Mouse (Mus musculus) heart, adult 18-20 months (tissue): ENCODE data around the gene Gm7138. TPM values are rescaled to one million over a fixed set of nuclear protein-coding genes. Genes with fewer than 3 reads are reported as not detected.
"Not testable (repeated sequence)": the region's sequence is repeated elsewhere in the genome, so short reads cannot be mapped to it uniquely, and the experiment has no call there.

Experiments used
- DNase-seq, 2 experiments: peaks; one replicate each; pipeline ENCODE4 v3.0.0; 2021 to 2022; ENCODE audit warnings: mixed read lengths in 1 of 2
- long read RNA-seq, 2 experiments: library from polyadenylated mRNA; stranded (forward); transcript quantifications; one replicate each; pipeline ENCODE4 v2.0.0; 2021
- total RNA-seq, 2 experiments: library from RNA; stranded (reverse); gene quantifications; 2 replicates each; pipeline ENCODE4 v1.2.3; 2021

The Gm7138 gene
- total RNA-seq = not detected
- long read RNA-seq, experiment 1 = 0 reads
- long read RNA-seq, experiment 2 = 0 reads

DNA sequence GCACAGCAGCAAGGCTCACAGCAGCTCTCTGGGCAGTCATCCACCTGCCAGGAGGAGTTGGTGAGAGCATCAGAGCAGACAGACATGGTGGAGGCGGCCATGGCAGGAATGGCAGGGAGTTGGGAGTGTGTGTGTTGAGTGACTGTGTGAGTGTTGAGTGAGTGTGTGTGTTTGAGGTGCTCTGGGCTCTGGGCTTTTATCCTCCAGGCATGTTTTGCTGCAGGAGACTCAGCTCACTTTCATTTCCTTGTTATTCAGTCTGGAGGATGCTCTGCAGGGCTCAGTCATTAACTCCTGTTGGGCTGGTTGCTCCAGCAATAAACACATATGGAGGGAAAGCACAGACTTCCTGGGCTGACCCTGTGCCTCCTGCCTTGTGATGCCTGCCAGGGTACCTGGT, at the start of gene Gm7138:
Gm7138 (minus strand) TSS at position 101 of the 400 bp plus-strand sequence.
- not testable (repeated sequence) for DNase-seq

DNA sequence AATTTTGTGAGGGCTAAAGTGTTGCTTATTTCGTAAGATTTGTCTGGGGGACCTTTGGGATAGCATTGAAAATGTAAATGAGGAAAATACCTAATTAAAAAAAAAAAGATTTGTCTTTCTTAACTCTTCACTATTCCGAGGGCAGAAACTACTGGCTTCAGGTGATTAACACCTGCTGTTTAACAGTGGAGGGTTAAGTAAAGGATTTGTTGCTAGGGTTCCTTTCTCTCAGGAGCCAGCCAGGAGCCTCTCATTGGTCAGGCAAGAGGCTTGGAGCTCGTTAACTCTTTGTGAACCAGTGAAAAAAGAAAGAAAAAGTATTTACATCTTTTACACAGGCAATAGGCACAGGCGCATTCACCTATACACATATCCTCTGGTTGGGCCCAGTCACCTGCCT, 42.5 kb upstream of the Gm7138 start:
- DNase-seq = no peak

DNA sequence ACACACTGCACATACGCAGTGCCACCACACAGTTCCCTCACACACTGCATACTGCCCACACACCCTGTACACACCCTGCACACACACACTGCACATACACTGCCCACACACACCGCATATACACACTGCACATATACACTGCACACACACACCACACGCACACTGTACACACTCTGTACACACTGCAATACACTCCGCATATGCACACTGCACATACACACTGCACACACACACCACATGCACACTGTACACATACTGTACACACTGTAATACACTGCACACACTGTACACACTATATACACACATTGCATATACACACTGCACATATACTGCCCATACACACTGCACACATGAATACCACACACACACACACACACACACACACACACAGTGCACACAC, 41.8 kb upstream of the Gm7138 start:
- DNase-seq = no peak

DNA sequence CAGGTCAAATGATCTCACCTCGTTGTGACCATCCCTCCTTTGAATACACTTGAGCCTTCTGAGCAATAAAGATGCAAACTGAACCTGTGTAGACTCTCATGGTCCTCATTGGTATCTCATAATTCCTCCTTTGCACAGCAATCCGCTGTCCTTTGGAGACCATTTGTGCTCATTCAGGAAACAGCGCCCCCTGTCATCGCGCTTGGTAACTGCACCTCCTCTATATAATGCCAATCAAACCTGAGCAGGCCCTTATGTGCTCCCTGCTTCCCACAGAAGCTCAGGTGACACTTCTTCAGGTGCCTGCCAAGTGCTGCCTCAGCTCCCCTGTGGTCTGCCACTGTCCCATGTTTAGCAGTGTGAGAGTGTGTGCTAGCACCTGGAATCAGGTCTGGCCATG, 38.8 kb upstream of the Gm7138 start:
- DNase-seq = peak in 1 of 2 experiments; percentile 31

DNA sequence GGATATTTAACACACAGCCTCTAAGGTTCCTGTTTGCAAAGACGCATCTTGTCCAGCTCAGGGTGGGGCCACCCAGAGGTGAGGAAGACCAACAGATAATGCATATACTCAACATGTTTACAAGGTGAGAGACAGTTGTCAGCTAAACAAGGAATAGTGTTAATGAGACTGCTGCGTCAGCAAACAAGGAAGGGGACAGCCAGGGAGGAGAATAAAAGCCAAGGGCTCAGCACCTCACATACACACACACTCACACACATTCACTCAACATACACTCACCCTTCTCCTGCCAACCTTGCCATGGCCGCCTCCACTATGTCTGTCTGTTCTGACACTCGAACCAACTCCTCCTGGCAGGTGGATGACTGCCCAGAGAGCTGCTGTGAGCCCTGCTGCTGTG, 37.6 kb upstream of the Gm7138 start, which contains the start of gene Gm2696:
Gm2696 (plus strand) TSS at position 301 of the 400 bp plus-strand sequence.
- no peak for DNase-seq

DNA sequence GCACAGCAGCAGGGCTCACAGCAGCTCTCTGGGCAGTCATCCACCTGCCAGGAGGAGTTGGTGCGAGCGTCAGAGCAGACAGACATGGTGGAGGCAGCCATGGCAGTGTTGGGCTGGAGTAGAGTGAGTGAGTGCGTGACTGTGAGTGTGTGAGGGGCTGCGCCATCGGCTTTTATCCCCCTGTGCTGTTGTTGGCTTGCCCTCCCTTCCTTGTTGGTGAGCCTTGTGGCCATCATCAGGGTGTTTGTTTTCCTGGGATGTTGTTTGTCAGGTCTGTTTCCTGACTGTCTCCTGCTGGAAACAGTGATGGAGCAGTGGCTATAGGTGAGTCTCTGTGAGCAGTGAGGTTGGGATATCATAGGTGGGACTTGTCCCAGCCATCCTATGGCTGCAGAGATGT, 35.0 kb upstream of the Gm7138 start, which contains the start of gene Gm9507:
Gm9507 (minus strand) TSS at position 101 of the 400 bp plus-strand sequence.
- no peak for DNase-seq

DNA sequence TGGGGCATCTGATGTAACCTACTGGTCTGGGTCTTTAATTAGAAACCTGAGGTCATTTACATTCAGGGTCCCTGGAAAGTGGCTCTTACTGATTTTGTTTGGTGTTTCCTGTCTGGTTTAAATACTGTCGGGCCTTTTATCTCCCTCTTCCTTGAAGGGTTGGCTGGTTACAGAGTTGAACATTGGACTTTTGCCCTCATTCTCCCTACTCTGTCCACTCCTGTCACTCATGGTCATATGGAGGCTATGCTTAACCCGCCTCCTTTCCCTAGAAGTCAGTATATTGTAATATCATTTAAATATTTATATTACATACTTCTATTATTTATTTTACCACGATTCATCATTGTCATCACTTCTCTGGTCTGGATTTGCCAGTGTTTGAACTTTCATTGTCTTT, 27.4 kb upstream of the Gm7138 start:
- DNase-seq = no peak

DNA sequence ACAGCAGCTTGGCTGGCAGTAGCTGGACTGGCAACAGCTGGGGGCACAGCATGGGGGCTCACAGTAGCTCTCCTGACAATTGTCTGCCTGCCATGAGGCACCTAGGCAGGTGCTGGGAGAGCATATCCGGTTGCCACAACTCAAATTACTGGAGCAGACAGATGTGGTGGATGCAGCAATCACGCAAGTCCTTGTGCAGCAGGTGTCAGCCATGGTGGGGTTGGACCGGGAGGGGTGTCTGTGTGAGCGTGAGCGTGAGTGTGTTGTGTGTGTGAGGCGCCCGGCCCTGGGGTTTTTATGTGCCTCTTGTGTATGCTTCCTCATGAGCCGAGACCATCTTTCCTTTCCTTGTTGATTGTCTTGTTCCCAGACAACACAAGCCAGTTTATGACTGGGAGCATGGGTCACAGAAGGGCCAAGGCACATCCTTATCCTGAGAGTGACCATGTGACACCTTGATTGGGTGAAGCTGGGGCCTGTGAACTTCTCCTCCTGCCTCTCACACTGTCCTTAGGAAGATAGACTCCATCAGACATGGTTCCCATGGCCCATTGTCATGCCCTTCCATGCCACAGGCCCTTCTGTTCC, 22.3 kb upstream of the Gm7138 start, which contains the start of gene Gm19668:
Gm19668 (minus strand) TSS at position 213 of the 588 bp plus-strand sequence.
- DNase-seq = no peak

DNA sequence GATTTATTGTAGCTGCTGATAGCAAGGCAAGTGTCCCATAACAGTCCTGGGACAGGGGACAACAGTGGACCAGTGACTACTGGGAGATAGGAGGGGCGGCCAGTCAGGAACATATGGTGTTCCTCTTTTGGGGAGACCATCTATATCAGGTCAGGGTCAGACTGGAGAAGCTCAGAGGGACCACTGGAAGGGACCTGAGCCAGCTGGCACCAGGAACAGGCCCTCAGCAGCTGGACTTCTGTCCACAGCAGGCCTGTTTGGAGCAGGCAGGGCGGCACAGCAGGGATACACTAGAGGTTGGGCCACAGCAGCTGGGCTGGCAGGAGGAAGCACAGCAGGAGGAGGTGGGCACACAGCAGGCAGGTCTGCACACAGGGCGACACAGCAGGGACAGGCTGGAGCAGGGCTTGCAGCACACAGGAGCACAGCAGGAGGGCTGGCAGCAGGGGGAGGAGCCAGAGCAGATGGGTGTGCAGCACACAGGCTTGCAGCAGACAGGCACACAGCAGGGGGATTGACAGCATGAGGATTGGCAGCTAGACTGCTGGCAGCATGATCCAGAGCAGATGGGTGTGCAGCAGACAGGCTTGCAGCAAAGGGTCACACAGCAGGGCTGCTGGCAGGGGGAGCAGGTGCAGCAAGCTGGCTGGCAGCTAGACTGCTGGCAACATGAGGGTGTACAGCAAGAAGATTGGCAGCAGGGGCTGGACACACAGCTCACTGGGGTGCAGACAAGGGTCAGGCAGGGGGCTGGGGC, 21.6 kb upstream of the Gm7138 start:
- peak; percentile 6 to 7 for DNase-seq

GRCm38 (mm10) chr10:77797677-77798076, 20.9 kb upstream of the Gm7138 start:
- DNase-seq = peak; percentile 11 to 24

DNA sequence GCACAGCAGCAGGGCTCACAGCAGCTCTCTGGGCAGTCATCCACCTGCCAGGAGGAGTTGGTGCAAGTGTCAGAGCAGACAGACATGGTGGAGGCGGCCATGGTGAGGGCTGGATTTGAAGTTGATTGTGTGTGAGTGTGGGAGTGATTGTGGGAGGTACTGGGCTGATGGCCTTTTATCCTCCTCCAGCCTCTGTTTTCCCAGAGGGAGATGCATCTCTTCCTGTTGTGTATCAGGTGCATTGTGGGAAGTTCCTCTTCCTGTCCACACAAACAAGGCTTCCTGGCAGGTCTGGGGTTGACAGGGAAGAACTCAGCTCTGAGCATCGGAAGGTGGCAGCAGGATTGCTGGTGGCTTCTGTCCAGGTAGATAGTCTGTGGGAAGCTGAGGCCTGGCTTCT, 18.2 kb upstream of the Gm7138 start, which contains the start of gene Gm9639:
Gm9639 (minus strand) TSS at position 101 of the 400 bp plus-strand sequence.
- DNase-seq = no peak

- DNase-seq = no peak
These were observed 11.9 kb upstream of the Gm7138 start for GRCm38 (mm10) chr10:77788621-77789020.

DNA sequence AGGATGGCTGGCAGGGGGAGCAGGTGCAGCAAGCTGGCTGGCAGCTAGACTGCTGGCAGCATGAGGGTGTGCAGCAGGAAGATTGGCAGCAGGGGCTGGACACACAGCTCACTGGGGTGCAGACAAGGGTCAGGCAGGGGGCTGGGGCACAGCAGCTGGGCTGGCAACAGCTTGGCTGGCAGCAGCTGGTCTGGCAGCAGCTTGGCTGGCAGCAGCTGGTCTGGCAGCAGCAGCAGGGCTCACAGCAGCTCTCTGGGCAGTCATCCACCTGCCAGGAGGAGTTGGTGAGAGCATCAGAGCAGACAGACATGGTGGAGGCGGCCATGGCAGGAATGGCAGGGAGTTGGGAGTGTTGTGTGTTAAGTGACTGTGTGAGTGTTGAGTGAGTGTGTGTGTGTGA, 11.1 kb upstream of the Gm7138 start, which contains the start of gene Gm7137:
Gm7137 (minus strand) TSS at position 325 of the 400 bp plus-strand sequence.
- DNase-seq = peak in 1 of 2 experiments; percentile 32

DNA sequence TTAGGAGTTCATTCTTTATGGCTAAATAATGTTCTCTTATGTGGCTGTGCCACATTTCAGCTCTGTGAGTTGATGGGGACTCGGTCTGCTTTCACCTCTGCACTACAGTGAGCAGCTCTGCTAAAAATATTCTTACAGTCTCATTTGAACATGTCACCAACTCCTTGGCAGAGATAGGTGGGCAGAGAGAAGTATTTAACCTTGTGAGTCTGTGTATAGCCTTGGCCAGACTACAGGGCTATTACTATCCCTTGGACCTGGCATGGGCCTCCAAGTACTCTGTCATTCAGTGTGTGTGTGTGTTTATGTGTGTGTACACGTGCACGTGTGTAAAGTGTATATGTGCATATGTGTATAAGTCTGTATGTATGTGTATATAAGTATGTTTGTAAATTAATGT, 6.7 kb upstream of the Gm7138 start:
- DNase-seq = not testable (repeated sequence)

- DNase-seq = not testable (repeated sequence)
These were observed 5.7 kb upstream of the Gm7138 start, which contains the start of gene Gm3250 for GRCm38 (mm10) chr10:77782442-77782841. Gm3250 (minus strand) TSS chr10:77782542.

DNA sequence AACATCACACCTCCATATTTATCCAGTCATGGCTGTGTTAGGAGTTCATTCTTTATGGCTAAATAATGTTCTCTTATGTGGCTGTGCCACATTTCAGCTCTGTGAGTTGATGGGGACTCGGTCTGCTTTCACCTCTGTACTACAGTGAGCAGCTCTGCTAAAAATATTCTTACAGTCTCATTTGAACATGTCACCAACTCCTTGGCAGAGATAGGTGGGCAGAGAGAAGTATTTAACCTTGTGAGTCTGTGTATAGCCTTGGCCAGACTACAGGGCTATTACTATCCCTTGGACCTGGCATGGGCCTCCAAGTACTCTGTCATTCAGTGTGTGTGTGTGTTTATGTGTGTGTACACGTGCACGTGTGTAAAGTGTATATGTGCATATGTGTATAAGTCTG, 4.6 kb downstream of the Gm7138 start:
- DNase-seq = not testable (repeated sequence)

- DNase-seq = not testable (repeated sequence)
These were observed 5.5 kb downstream of the Gm7138 start, which contains the start of gene Gm3238 for GRCm38 (mm10) chr10:77771225-77771624. Gm3238 (minus strand) TSS chr10:77771325.

- no peak for DNase-seq
These were observed 7.0 kb downstream of the Gm7138 start for GRCm38 (mm10) chr10:77769727-77770126.

DNA sequence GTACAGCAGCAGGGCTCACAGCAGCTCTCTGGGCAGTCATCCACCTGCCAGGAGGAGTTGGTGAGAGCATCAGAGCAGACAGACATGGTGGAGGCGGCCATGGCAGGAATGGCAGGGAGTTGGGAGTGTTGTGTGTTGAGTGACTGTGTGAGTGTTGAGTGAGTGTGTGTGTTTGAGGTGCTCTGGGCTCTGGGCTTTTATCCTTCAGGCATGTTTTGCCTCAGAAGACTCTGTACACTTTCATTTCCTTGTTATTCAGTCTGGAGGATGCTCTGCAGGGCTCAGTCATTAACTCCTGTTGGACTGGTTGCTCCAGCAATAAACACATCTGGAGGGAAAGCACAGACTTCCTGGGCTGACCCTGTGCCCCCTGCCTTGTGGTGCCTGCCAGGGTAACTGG, 17.2 kb downstream of the Gm7138 start, which contains the start of gene Gm3233:
Gm3233 (minus strand) TSS at position 101 of the 400 bp plus-strand sequence.
- DNase-seq = not testable (repeated sequence)

DNA sequence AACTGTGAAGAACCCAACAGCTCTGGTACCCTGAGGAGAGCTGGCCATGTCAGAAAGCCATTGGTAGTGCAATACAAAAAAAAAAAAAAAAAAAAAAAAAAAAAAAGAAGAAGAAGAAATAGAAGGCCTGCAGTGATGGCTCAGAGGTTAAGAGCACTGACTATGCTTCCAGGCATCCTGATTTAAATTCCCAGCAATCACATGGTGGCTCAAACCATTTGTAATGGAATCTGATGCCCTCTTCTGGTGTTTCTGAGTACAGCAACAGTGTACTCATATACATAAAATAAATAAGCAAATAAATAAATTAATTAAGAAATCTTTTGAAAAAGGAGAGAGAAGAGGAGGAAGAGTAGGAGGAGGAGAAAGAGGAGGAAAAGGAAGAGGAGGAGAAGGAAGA, 23.3 kb downstream of the Gm7138 start:
- no peak for DNase-seq

DNA sequence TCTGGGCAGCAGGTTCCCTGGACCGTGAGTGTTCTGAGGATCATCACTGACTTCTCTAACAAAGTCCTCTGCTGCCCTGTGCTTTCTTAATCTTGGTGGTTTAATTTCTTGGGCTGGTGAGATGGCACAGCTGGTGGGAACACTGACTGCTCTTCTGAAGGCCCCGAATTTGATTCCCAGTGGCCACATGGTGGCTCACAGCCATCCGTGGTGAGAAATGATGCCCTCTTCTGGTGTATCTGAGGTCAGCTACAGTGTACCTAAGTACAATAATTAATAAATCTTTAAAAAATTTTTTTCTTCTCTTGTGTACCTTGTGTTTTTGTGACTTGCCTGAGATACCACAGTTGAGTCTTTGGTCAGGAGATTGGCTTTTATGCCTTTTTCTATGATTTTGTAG, 24.4 kb downstream of the Gm7138 start:
- DNase-seq = not testable (repeated sequence)

- DNase-seq = not testable (repeated sequence)
These were observed 25.5 kb downstream of the Gm7138 start, which contains the start of gene Gm9736 for GRCm38 (mm10) chr10:77751254-77751653. Gm9736 (minus strand) TSS chr10:77751354.

DNA sequence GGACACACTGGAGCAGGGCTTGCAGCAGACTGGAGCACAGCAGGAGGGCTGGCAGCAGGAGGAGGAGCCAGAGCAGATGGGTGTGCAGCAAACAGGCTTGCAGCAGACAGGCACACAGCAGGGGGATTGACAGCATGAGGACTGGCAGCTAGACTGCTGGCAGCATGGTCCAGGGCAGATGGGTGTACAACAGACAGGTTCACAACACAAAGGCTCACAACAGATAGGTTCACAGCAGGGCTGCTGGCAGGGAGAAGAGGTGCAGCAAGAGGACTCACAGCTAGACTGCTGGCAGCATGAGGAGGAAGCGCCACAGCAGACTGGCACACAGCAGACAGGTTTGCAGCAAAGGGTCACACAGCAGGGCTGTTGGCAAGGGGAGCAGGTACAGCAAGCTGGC, 26.1 kb downstream of the Gm7138 start:
- DNase-seq = not testable (repeated sequence)
